Mouse (Mus musculus) embryonic fibroblast, embryonic 13.5 days (primary cell): ENCODE measurements at regions not wholly inside any gene's neighbourhood (a gene's known extent, or its start where the extent isn't known, plus 50 kb on each side); places are given as distances from the start of the nearest gene placed in this dataset.

Experiments
- CTCF ChIP-seq: IDR thresholded peaks from 2 replicates; pipeline ENCODE4 v1.5.1; 2011; ENCODE audit warnings: mild to moderate bottlenecking, control low read depth, low read length, moderate library complexity, borderline replicate concordance; ENCODE audit not compliant: insufficient read depth
- POLR2A ChIP-seq: IDR thresholded peaks from 2 replicates; pipeline ENCODE4 v1.6.1; 2011; ENCODE audit warnings: low read depth, mild to moderate bottlenecking, control low read depth, low read length, moderate library complexity

DNA sequence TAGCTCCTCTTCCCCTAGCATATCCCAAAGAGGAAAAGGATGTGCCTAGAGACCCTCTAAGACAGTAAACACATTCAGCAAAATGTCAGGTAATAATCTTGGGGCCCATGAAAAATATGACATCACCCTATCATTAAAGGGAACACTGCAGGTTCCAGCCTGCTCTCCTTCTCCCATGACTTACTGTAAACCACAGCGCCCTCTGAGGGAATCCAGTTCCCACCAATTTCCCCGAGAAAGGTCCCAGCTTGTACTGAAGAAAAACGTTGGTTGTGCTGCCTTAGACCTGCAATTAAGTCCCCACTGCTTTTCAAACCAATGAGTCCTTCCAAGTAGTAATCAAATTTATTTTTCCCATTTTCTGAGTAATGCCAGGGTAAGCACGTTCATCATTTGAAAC lies 251.0 kb upstream of the Pard3b start:
- TF ChIP-seq CTCF, result no peak
- TF ChIP-seq POLR2A, result no peak
